Mouse (Mus musculus) stomach, postnatal 0 days (tissue): ENCODE data around the gene Apba1.

Experiments
- CTCF ChIP-seq: IDR thresholded peaks from 2 replicates; pipeline ENCODE4 v1.5.1; 2016; ENCODE audit warnings: antibody characterized with exemption, low read depth, mild to moderate bottlenecking, moderate library complexity
- EP300 ChIP-seq: optimal IDR thresholded peaks from 2 replicates; pipeline ENCODE3; 2016; ENCODE audit warnings: antibody characterized with exemption

DNA sequence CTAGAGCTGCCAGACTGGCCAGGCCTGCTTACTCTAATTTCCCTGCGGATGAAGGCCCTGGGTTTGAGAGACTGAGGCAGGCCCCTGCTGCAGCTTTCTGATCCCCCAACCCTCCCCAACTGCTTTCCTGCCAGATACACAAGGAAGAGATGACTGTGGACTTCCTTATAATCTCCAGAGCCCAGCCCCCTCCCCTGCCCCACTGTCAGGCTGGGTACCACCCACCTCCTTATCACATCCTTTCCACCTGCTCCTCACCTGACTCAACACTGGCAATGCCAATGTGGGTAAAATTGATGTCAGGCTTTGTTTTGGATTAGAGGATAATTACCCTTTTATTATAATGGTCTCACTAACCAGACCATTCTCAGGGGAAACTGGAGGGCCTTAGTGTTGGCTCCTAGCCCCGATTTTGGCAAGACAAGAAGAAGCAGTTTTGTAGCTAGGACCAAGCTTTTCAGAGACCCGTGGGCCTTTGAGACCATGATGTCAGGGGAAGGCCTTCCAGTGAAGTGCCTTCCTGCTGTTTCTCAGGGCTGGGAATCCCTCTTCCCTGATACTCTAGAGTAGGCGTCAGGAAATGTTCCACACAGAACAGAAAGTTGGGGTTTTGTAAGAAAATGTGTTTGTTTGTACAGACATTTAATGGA lies 44.7 kb downstream of the Apba1 start:
- TF ChIP-seq CTCF = no peak
- no peak for TF ChIP-seq EP300
